Mouse (Mus musculus) embryo, embryonic 9.5 days (tissue): ENCODE measurements around the gene Eml2.

ENCODE experiments used
- DNase-seq: peaks from one replicate; pipeline ENCODE4 v3.0.0-alpha.2; 2017; ENCODE audit errors: extremely low spot score

The Eml2 gene

DNA sequence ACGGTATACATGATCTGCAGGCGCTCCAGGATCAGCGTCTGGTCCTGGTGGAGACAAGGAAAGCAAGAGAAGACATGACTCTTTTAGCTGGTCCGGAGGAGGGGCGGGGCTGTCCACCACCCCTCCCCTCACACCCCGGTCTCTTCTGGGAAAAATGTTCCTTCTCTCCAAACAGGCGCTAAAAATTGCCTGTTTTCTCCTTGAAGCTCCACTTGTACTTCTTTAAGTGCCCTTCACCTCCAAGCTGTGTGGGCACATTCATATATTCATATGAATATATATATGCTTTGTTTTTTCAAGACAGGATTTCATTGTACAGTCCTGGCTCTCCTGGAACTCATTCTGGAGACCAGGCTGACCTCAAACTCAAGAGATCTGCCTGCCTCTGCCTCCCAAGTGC, 13.3 kb upstream of the Eml2 start:
- DNase-seq = no peak

DNA sequence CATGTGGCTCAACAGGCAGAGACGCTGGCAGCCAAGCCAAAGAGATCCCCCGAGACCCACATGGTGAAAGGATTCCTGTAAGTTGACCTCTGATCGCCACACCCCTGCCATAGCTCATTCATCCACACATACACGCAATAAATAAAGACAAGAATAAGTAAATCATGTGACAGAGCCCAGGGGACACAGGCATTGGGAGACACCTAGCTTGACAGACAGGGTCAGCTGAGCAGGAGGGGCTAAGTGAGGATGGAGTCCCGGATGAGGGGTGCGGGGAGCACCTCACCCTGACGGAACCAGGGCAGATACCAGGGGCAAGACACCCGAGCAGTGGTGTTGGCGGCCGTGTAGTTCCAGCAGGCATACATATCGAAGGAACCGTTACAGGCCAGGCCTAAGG, 12.5 kb upstream of the Eml2 start:
- no peak for DNase-seq

DNA sequence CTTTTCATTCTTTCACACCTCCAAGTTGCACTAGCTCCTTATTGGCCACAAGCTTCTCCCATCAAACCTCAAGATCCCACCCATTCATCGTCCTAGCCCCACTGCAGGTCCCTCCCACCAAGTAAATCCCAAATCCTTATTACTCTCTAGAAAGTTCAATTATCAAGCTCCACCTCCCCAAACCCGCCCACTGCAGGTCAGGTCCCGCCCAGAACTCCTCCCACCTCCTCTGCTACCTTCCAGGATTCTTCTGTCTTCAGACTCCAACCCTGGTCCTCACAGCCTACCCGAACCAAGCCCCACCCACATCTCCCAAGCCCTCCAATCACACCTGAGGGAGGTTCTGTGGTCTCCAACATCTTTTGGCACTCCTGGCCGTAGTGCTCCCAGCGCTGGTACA, 12.0 kb upstream of the Eml2 start:
- DNase-seq = peak; percentile 64

DNA sequence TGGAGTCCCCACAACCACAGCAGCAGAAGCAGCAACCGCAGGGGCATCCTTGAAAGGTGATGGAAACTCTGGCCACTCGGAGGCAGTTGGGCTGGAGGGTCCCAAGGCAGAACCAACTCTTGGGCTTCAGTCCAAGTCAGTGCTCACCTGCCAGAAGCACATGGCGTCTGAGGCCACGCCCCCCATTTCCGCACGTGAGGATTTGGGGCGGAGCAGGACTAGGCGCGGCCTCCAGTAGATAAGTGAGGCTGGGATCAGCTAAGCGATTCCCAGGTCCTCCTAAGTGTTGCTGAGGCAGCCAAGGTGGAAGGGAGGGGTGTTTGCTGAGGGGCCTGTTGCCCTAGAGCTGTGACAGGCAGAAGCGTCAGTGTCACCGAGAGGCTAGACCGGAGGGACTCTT, 11.2 kb upstream of the Eml2 start:
- peak; percentile 42 for DNase-seq

DNA sequence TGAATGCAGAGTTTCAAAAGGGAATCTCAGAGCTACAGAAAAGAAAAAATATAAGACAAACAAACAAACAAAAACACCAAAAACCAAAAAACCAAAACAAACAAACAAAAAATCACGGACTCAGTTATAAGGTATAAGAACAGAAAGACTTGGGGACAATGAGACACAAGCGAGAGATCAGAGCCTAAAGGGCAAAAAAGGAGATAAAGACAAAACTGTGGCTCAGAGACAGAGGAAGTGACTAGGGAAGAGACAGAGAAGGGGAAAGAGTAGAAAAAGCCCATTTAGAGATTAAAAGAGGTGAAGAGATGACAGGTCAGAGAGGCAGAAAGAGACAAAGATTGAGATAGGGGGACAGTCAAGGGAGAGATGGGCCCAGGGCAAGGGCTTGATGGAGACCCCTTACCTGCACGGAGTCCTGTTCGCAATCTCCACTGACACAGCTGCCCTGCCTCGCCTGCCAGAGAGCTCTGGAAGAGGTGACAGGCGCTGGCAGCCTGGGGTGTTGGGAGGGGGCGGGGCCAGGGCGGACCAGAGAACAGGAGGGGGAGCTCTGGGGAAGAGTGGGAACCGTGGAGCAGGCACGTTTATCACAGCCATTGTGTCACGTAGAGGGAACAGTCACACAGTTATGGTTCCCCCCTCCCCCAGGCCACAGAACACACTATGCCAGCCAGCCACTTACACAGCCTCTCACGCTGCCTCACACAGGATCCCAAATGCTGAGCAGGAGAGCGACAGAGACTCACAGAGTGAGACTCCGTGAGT, 10.4 kb upstream of the Eml2 start, which contains the start of gene Gipr:
Gene Gipr, minus strand, starts transcription at position 472 of the 768 bp plus-strand sequence.
- no peak for DNase-seq

DNA sequence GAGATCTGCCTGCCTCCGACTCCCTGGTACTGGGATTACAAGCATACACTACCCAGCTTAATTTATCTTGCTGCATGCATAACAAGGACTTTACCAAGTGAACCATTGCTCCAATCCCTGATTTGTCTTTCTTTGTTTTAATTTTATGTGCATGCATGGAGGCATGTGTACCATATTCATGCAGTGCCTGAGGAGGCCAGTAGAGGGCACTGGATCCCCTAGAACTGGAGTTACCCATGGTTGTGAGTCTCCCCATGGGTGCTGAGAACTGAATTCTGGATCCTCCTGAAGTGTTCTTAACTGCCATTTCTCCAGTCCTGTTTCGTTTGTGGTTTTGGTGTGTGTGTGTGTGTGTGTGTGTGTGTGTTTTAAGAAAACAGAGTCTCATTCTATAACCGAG, 9.2 kb upstream of the Eml2 start:
- DNase-seq = no peak

DNA sequence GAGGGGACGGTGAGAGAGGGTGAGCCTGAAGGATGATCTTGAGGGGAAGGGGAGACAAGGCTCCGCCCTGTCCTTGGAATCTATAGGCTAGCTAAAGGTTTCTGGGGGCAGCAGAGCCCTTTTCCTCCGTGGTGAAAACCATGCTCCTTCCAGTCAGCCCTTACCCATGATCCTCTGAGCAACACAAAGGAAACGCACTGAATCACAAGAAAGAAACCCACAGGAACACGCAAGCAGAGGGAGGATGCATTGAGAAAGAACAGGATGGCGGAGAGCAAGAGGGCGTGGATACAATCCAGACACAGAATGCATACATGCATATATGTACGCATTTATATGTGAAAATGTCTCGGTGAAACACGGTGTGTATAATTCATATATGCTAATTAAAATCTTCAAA, 6.7 kb upstream of the Eml2 start:
- no peak for DNase-seq

DNA sequence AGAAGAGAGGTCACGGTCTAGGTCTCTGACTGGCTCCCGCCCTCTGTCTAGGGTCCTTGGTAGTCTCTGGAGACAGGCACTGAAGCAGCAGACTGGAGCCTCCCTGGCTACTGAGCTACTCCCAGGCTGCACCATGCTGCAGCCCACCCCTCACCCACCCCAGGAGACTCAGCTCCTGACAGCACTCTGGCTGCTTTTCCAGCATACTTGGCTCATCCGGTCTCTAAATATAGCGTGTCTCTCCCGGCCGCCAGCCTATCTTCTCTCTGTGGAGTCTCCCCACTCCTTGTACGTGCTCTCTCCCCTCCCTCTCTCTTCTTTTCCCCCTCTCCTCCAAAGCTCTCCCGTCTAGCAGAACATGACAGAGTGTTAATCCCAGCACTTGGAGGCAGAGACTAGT, 6.1 kb upstream of the Eml2 start:
- DNase-seq = no peak

DNA sequence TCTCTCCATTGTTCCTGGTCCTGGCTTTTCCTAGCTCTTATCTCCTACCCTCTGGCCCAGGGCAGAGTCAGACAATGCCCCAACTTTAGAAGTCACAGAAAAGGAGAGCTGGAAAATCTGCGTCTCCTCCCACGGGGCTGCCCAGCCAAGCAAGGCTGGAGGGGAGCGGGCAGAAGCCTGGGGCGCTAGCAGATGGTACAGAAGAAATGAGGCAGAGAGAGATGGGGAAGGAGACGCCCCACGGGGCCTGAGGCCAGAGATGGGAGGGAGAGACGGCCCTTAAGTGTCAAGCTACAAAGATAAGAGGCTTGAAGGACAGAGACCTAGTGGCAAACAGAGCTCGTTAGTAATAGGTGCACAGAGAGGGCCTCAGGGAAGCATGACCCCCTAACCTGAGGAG, 4.4 kb upstream of the Eml2 start:
- no peak for DNase-seq

DNA sequence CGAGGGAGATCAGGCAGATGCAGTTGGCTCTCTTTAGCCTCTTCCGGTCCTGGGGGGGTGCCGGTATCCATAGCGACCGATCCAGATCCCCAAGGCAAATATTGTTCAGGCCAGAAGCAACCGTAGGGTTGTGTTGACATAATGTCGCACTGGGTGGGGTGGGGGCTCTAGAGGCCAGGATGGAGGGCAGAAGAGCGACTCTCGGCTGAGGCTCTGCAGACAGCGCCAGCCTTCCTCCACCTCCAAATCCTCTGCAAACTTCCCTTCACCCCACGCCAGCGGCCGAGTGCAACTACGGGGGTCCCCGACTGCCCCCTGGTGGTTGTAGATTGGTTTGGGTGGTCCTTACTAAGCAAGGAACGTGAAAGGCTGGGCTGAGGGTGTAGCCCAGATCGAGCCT, 3.3 kb upstream of the Eml2 start:
- peak; percentile 89 for DNase-seq

DNA sequence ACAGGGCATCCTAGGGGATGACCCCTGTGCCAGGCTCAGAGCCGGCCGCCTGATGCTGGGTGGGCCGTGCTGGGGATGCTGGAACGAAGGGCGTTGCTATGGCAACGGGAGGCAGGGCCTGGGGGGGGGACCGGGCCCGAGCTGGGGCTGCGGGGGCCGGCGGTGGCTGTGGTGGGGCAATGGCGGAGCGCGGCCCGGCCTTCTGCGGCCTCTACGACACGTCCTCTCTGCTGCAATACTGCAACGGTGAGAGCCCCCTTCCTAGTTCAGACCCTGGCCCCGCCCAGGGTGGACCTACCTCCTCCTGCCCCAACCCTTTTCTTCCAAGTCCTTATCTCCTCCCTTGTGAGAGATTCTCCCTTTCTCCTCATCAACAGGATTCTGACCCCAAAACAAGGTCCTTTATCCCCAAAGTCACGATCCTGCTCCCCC, 311 bp downstream of the Eml2 start:
- DNase-seq = no peak

DNA sequence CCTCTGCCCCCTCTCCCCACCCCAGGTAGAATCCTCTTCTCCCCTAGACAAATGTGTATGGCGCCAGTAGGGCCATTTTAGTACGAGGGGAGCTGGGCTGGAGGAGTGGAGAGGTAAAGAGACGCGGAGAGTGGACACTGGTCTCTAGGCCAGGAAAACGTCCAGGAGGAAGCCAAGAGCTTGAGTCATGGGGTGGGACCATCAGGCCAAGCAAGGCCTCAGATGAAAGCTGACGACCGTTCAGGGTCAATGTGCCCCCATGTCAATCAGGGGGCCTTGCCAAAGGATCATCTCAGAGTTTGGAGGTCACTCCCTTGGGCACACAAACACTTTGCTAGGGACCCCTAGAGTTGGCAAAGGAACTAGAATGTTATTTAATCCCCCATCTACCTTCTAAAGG, 995 bp downstream of the Eml2 start:
- DNase-seq = no peak

DNA sequence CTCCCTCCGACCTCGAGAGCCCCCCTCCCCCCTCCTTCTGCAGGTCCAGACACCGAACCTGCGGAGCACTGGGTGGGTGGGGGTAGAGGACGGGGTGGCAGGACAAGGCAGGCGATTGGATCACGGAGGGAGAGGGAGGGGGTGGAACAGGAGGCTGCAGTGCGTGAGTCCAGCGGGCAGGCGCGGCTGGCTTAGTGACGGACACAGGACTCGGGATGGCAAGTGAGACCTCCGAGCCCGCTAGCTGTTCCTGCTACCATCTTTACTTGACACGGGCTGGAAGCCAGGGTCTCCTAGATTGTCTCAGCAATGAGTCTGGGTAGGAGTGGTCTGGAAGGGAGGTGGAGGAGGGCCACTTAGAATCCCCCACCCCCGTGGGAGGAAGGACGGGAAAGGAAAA, 1.8 kb downstream of the Eml2 start:
- no peak for DNase-seq

DNA sequence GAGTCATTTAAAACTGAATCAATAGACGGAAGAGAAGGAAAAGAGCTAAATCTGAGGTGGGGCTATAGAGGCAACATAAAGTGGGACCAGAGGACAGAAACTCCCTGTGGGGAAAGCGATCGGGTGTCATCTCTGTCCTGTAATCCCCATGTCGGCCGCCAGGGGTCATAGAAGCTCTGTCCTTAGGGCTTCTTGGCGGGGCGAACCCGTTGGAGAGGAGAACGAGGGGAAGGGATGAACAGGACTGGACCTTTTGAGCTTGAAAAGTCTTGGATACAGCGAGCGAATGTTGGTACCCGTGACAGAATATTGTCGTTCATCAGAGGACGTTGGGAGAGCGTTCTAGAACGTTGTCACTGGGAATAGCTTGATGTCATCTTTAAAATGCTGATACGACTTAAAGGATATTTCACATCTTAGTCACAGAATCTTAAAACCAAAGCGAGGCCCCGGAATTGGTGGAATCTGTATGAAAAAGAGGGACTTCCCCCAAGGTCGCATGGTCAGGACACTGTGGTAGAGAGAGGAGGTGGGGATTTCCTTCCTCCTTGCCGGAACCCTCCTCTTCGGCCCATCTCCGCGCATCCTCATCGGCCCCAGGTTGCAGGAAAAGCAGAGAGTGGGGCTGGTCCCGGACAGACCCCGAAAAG, 2.3 kb downstream of the Eml2 start:
- DNase-seq = peak; percentile 83

DNA sequence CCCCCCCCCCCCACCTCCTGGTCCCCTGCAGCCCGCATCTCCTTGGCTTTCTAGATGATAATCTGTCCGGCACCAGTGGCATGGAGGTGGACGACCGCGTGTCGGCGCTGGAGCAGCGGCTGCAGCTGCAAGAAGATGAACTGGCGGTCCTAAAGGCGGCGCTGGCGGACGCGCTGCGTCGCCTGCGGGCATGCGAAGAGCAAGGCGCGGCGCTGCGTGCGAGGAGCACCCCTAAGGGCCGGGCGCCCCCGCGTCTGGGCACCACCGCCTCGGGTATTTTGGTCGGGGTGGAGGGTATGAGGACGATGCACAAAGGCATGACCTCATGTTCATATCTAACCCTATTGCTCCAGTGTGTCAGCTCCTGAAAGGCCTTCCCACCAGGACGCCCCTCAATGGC, 3.0 kb downstream of the Eml2 start:
- DNase-seq = peak; percentile 66

DNA sequence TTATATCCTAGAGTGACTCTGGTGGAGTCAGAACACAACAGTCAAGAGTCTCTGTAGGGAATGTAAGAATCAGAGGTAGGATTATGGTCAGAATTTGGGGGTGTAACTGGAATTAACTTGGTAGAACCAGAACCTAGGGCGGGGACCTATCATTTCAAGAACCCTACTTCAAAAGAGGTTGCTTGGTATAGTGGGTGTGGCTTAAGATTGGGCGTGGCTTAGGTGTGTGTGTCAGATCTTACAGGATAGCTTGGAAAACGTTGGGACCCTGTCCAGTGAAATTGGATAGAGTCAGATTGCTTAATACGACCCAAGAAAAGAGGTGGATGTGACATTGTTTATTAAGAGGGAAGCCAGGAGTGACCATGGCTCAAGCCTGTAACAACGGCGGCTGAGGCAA, 3.7 kb downstream of the Eml2 start:
- no peak for DNase-seq

DNA sequence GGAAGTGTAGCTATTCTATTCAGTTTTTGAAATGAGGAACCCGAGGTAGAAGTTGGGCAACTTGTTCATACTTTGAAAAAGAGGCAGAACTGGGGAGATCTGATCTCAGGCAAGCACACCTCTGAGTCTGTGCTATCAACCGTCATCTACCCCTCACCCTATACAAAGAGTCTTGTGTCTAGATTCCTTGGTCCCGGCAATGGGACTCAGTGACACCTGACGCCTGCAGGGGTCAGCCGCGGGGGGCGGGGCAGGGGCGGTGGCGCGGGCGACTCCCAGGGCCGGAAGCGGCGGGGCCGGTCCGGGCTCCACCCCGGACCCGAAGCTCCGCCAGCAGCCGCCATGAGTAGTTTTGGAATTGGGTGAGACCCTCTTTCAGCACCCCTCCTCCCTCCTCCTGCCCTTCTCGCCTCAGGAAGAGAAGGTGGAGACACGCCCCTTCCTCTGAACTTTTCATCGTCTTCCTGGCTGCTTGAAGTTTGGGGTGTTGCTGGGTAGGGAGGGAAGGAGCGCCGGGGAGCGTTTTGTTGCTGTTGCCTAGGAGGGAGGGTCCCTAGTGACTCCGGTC, 4.7 kb downstream of the Eml2 start:
- peak; percentile 79 for DNase-seq

DNA sequence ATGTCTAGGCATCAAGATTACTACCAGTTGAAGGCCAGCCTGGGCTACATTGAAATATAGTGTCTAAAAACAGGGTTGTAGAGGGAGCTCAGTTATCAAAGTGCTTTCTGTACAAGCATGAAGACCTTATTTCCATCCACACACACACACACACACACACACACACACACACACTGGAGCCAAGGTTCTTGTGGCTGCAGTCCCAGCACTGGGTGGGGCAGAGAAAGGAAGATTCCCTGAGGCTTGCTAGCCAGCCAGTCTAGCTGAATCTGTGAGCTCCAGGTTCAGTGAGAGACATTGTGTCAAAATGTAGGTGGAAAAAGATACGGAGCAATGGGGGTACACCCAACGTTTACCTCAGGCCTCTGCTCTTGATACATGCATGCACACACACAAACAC, 8.0 kb downstream of the Eml2 start:
- DNase-seq = no peak

DNA sequence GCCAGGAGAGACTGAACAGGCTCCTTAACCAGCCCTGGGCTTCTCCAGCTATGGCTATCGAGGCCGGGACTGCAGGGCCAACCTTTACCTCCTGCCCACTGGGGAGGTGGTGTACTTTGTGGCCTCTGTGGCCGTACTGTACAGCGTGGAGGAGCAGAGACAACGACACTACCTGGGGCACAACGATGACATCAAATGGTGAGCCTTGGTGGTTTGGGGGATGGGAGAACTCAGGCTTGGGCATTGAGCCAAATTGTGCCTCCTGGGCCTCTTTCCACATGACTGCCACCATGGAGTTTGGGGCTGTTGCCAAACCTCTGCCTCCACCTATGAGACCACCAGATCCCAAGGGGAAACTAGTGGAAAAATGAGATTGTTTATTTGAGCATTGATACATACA, 8.5 kb downstream of the Eml2 start:
- DNase-seq = no peak

DNA sequence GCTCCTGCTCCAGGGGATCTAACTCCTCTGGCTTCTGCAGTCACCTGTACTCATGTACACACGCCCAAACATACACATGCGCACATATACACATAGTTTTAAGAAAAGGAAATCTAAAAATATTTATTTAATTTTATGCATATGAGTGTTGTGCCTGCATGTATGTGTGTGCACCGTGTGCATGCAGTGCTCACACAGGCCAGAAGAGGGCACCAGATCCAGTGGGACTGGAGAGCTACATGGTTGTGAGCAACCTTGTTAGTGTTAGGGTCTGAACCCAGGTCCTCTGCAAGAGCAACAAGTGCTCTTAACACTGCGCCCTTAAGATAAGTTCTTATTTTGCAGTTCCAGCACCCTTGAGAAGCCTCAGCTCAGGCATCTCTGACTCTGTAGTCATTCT, 18.5 kb downstream of the Eml2 start:
- no peak for DNase-seq

DNA sequence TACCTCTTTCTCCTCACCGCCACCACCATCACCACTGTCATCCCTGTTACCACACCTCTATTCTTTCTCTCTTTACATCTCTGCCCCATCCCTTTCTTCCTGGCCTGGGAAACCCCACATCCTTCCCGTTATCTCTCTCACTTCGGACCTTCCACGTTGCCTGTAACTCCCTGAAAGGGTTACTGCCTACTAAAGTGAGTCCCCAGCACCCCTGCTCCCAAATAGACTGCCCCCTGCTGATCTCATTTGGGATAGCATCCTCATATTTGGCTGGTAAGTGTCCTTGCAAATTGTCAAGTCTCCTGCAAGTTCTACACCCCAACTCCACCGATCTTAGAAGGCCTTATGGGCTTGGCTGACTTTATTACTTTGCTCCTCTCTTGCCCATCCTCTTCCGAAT, 20.5 kb downstream of the Eml2 start:
- DNase-seq = no peak

DNA sequence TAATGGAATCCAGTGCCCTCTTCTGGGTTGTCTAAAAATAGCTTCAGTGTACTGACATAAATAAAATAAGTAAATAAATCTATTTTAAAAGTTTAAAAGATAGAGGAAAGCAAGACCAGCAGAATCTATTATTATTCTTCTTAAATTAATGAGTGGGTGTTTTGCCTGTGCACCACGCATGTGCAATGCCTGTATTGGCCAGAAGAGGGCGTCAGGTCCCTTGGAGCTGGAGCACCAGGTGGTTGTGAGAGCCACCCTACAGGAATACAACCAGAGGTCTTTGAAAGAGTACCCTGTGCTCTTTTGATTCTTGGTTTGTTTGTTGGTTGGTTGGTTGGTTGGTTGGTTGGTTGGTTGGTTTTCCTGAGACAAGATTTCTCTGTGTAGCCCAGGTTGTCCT, 21.8 kb downstream of the Eml2 start:
- no peak for DNase-seq

DNA sequence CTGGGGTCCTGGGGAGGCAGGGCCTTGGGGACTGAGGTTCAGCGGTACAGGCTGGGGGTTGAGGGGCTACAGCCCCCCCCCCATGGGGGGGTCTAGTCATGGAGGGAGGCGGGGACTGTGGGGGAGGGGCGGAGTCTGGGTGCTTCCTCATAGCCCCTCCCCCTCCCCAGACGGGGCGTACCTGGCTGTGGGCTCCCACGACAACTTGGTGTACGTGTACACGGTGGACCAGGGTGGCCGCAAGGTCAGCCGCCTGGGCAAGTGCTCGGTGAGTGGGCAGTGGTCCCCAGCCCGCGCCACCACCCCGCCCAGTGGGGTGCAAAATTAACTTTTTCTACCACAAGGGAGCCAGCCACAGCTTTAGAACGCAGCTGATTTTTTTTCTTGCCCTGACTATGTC, 25.4 kb downstream of the Eml2 start:
- DNase-seq = no peak
